Mouse (Mus musculus) megakaryocyte, adult 5-6 weeks (primary cell): ENCODE results near the gene Ston2. TPM values are rescaled to one million over a fixed set of nuclear protein-coding genes. Genes with fewer than 3 reads are reported as not detected.
"Not testable (repeated sequence)": the region's sequence is repeated elsewhere in the genome, so short reads cannot be mapped to it uniquely, and the experiment has no call there.

Source experiments
- ATAC-seq: 2 replicates; pipeline ENCODE4 v1.8.0; 2016; ENCODE audit warnings: mild to moderate bottlenecking, inconsistent platforms; ENCODE audit not compliant: poor library complexity, severe bottlenecking
- total RNA-seq, 2 experiments: library from RNA; stranded (forward) in 1 of 2; stranded (reverse) in 1 of 2; fragments of 153-499, 151-499 nt in 1 of 2; fragments of 221-1000, 200-1000 nt in 1 of 2; gene quantifications; 2 replicates each; pipeline versions ENCODE4 v1.2.3 to v1.2.4; 2015 to 2017

The Ston2 gene
- total RNA-seq, 2 experiments from 2014 or later = 3.9 to 4.6 TPM

DNA sequence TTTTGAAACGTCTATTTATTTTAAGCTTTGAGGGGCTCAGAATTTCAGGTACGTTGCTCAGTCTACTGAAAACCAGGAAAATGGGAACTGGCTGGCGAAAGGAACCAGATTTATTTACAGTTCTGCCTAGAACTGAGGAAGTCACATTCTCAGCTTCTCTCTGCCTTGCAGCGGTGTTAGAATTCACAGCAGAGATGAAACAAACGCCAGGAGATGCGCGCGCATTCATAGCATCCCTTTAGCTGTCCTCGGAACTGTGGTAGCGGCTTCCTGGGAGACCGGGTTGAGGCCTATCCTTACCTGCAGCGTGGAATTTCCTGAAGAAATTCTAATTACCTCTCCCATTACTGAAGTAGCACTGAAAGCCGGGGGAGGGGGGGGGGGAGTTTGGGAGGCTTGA lies 181.5 kb downstream of the Ston2 start:
- no peak for ATAC-seq

GRCm38 (mm10) chr12:91604600-91604999 lies 183.6 kb downstream of the Ston2 start:
- ATAC-seq = no peak

DNA sequence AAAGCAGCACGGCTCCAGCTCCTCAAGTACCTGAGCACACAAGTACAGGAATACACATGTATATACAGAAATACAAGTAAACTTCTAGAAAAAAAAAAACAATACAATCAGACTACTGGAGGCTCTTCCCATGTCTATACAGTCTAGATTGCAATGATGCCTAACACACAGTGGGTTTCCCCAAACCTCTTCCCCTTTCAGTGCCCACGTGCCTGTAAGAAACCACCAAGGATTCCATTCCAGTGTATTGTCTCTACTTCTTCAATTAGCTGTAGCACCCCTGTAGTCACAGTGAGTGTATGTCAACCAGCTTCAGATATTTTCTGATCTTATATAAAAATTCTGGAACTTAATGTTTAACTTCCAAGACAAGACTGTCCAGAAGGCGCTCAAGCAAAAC lies 196.1 kb downstream of the Ston2 start:
- ATAC-seq = peak; percentile 28

DNA sequence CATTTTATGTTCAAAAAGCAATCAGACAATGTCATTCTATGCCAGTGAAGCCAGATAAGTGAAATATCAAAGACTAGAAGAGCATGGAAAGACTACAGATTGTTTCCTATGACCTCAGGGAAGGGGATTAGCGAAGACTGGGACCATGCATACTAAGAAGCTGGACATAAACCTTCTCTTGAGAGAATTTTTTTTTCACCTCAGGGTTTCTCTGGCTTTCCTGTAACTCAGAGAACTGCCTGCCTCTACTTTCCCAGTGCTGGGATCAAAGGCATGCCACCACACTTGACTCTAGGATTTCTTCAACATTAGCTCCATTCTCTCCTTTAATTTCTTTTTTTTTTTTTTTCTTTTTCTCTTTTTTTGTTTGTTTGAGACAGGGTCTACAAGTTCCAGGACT lies 197.0 kb downstream of the Ston2 start:
- ATAC-seq = no peak

DNA sequence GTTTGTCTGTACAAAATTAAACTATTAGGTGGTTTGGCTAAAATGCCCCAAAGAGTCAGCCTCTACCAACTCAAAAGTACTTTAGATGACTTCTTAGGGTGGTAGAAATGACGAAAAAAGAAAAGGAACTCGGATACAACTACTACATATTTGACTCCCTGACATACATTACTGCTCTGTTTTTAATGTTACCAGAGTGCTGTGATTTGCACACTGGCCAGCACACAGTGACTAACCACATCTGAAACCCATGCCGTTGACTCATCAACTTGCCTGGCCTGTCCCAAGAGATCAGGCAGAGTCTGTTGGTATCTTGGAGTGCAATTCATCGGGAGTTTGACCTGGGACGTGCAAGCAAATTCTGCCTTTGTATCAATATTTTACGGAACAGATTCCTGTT lies 197.5 kb downstream of the Ston2 start:
- ATAC-seq = peak; percentile 13; the same call in 1 of the 2 replicates

DNA sequence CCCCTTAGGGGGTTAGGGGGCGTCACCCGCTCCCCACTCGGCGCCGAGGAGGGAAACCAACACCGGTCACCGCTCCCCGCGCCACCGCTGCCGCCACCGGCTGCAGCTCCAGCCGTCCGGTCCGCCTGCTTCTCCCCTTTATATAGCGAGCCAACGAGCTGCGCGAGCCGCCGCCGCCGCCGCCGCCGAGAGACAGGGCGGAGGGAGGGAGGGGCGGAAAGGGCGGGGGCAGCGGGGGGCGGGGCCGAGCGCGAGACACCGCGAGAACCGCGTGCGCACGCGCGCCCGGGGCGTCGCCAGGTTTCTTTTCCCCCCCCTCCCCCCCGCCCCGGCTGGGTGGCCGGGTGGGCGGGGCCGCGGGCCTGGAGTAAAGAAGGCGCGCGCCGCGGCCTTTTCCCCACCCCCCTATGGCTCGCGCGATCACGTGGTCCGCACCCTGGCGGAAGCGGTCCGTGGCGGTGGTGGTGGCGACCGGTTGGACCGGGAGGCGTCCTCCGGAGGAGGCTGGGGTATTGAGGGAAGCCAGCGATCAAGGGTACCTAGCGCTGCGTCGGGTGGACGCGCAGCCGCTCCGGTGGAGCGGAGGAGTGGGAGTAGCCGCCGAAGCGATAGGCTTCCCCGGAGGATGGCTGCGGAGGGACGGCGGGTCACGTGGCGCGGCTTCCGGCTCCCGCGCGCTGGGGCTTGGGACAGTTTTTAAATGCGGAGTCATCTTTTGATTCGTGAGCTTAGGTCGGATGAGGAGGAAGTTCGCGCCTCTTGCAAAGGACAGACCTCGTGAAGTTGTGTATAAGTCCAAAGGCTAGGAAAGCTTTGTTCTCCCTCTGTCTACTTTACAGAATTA lies 198.1 kb downstream of the Ston2 start, which contains the start of gene Gtf2a1:
Gene Gtf2a1 (minus strand): TSS at position 641 of the 844 bp plus-strand sequence.
- peak; percentile 57 for ATAC-seq

DNA sequence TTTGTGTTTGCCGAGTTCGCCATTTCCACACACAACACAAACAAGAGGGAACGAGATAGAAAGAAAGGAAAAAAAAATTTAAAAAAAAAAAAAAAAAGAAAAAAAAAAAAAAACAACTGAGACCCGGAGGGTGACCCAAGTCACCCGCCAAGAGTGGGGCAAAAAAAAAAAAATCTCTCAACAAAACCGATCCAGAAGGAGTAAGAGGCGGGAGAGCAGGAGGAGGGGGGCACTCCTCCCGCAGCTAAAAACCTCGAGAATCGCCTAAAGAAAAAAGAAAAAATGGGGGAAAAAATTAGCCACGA lies 198.7 kb downstream of the Ston2 start:
- ATAC-seq = no peak

GRCm38 (mm10) chr12:91588670-91589541 lies 199.3 kb downstream of the Ston2 start:
- no peak for ATAC-seq

DNA sequence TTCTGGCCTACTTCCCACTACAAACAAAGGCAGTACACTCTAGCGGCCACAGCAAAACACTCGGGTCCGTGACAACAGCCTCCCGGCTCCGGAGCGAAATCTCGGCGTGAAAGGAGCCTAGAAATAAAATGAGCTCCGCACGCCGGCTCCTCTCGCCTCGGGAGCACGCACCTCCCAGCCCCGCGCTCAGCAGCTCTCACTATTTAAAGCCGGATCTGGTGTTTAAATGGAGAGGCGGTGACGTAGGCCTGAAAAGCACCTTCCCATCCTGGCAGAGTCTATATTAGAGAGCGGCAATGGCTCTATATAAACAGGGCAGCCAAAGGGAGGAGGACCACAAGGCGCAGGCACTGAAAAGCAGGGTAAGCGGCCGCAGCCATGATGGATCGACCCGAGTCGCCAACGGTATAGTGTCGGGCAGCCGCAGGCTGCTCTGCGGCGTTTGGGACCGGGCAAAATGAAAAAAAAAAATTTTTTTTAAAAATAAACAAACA lies 200.0 kb downstream of the Ston2 start:
- peak; percentile 47 for ATAC-seq

GRCm38 (mm10) chr12:91587491-91588033 lies 200.6 kb downstream of the Ston2 start:
- no peak for ATAC-seq

DNA sequence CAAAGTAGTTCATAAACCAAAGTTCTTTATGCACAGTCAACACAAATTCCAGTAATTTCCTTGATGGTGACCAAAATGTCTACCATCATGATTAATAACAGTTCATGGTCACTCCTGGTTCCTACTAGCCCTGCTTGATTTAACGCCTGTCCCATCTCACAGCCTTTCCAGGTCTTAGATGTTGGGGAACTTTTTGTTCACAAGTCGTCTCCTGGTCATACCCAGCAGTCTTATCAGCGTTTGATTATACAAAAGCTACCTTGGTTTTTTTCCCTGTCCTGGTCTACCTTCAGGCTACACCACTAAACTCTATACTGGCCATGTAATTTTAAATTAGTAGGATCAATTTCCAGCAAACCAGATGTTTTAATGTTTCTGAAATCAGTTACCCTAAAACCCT lies 201.1 kb downstream of the Ston2 start:
- ATAC-seq = no peak

GRCm38 (mm10) chr12:91585815-91586214 lies 202.4 kb downstream of the Ston2 start:
- not testable (repeated sequence) for ATAC-seq

GRCm38 (mm10) chr12:91585206-91585605 lies 203.0 kb downstream of the Ston2 start:
- peak; percentile 34 for ATAC-seq

DNA sequence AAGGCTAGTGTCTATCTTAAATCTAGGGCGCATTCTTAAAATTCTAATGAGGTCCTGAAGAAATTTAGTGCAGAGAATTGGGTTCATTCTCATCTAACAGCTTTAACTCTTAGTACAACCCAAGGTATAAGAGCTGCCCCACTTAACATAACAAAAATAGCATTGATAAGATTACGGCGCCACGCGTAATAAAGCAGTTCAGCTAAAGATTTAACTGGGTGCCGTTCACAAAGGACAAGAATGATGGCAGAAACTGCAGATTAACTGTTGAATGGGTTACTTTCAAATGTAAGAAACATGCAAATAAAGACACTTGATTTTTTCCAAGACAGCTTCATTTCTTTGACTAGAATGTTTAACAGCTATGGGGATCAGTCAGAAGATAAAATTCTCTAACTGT lies 204.8 kb downstream of the Ston2 start:
- no peak for ATAC-seq

Other genes with a start within 250 kb of the Ston2 start
- 30.8 and 32.9 TPM in 2 replicates for gene Gtf2a1, start 197.9 kb downstream of the Ston2 start, total RNA-seq (2015)
- 33.6 and 37.7 TPM in 2 replicates for gene Gtf2a1, start 197.9 kb downstream of the Ston2 start, total RNA-seq (2017)
- gene Sel1l, start 60.8 kb upstream of the Ston2 start, total RNA-seq (2015) = 66.3 TPM in 2 replicates
- gene Sel1l, start 60.8 kb upstream of the Ston2 start, total RNA-seq (2017) = 64.8 and 73.3 TPM in 2 replicates